Mouse (Mus musculus) testis, postnatal 10 days (tissue): Measurements from ENCODE around the gene Nup133.
A peak's percentile ranks its signal among the peaks of the same experiment; 100 is the strongest.
"Not testable (repeated sequence)": the region's sequence is repeated elsewhere in the genome, so short reads cannot be mapped to it uniquely, and the experiment has no call there.

ENCODE experiments used
- DNase-seq: peaks from one replicate; pipeline ENCODE4 v3.0.0; 2021; ENCODE audit warnings: low spot score

Gene Nup133

DNA sequence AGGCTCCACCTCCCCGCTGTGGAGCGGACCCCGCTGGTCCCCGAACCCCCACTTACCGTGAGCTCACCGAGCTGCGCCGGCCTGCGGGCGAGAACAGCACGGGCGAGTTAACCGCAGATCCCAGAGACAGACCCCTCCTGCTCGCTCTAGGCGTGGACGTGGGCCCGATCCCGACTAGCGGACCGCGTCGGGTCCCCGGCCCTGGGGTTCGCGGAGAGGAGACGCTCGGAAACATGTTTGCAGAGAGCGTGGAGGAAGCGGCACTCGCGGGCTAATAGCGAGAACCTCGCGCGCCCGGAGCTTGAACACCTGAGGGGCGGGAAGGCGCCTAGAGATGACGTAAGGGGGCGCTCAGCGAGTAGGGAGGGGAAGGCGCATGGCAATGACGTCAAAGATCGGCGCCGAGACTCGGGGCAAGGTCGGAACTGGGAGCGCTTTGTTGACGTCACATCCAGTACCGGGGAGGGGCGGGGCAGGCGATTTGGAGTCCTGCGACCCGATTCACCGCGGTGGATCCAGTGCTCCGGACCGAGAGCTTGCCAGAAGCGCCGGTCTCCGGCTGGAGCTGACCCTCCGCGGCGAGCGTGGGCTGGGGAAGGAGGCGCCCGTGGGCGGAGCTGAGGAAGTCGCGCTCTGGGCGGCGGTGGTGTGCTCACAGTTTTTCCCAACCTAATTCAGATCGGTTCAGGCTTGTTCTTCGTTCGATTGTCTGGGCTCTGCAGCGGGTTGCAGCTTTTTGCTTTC, at the start of gene Nup133:
Nup133 (minus strand) TSS at position 324 of the 744 bp plus-strand sequence.
- DNase-seq, result peak; percentile 100

DNA sequence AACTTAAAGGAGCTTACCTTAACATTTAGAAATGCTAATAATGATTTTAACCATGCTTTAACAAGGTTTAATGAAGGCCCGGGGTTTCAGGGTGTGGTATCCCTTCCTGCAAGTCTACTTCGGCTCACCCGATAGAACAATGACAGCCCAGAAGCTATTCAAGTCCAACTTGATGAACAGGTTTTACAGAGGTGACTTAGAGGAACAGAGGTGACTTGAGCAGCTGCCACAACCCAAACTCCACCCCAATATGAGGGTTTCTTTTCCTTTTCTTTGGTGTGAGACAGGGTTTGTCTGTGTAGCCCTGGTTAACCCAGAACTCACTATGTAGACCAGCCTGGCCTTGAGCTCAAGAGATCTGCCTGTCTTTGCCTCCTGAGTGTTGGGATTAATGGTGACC, 44.9 kb upstream of the Nup133 start:
- no peak for DNase-seq

DNA sequence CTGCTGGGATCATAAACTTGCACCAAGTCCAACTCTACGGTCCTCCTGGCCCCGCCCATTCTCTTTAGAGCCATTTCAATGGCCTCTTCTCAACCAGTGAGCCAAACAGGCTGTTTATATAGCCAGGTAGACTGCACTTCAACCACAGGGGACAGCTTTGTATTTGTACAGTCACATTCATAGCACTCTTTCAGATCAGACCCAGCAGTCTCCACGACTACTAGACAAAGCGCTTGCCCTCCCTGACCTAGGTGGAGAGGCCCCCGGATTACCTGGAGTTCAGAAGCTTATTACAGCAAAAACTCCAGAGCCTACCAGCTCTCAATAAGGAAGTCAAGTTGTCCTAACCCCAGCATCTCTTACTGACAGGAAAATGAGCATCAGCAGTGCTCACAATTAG, 44.5 kb upstream of the Nup133 start:
- DNase-seq, result no peak

DNA sequence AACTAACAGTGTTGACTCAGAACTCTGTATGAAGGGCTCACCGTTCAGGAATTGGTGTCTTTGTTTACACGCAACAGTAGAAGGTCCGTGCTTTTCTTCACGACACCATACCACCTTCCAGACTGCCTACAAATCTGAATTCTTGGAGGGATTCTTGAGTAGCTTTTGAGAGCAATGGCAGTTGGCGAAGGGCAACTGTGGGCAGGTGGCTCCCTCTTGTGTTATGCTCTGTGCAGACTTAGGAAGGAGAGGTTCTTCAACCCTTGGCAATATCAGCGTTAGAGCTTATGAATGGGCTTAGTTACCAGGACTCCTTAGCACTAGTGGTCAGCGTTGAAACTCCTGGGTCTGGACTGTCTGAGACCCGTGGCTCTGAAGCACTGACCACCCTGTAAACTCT, 43.5 kb upstream of the Nup133 start:
- DNase-seq, result no peak

DNA sequence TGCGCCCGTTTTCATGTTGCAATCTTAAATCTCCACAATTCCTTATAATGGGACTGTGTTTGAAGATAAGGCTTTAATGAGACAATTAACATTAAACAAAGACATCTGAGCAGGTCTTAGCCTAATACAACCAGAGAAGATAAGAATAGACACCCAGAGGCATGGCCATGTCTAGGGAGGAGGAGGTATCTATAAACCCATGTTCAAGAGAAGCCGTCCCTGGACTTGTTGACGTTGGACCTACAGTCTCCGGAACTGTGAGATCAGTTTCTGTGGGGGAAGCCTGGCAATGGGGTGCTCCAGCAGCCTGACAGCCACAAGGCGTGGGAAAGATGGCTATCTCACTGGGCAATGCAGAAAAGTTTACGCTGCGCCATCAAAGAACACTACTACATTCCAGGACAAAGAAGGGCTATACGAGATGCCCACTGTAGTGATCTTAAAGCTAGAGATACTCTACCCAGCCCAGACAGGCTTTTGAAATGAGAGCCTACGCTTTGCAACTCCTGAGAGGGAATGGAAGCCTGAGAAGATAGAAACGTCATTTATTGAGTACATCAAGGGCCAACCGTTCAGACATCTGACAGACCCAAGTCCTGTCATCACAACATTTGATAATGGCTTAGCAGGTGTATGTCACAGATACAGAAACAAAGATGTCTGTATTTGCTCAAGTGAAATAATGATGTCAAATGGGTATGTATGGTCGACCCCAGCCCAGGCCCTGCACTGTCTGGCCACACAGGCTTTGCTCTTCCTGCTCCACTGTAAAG, 41.4 kb upstream of the Nup133 start:
- DNase-seq, result no peak

DNA sequence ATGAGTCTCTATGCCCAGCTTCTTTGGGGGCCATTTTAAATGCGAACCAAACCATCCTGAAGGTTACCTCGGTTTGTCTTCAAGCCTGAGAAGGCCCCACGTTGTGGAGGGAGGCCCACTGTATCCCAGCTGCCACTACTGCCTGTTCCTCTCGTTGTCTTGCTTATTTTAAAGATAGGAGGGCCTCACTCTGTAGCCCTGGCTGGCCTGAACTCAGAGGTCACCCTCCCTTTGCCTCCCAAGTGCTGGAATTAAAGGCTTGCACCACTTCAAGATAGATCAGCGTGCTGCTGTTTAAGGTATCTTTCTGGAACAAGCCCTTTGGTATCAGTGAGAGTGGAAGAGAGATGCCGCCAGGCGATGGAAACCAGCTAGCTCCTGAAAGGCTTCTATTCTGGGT, 40.1 kb upstream of the Nup133 start:
- no peak for DNase-seq

DNA sequence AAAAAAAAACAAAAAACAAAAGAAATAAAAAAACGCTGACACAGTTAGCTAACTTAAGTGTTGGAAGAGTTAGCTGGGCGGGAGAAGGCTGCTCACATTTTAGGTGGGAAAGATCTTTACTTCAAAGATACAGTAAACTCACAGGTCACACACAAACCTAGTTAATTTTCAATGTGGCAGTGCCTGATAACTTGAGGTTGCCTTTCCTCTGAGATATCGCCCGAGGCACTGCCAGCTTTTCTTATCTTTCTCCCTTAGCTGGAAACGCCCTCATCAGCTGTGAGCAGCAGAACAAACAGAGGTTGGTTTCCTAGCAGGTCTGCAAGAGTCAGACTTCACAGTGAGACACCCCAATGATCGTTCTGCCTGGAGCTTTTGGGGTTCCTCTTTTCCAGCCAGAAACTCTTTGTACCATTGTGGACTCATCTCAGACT, 39.6 kb upstream of the Nup133 start:
- no peak for DNase-seq

DNA sequence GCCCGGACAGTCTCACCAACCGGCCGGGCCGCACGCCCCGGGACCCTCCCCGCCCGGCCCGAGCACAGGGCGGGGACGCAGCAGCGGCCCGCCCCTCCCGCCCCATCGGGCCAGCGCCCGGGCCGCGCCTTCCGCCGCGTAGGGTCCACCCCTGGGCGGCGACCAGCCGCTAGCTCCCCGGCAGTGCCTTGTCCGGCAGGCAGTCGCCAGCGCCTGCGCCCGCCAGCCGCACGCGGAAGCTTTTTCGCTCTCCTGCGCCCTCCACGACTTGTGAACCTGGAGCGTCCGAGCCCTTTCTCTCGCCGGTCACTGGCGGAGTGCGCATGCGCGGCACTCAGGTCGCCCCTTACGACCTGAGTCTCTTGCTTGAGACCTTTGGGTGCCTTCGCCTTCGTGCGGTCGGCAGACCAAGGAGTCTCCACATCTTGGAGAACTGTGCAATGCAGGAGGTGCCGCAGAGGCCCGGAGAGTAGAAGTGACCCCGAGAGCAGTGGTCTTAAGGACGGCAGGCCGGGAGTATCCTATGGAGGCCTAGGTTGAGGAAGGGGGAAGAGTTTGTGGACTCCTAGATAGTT, 33.8 kb upstream of the Nup133 start, which contains the start of gene Abcb10:
Abcb10 (minus strand) TSS at position 297 of the 575 bp plus-strand sequence.
- peak; percentile 89 for DNase-seq

DNA sequence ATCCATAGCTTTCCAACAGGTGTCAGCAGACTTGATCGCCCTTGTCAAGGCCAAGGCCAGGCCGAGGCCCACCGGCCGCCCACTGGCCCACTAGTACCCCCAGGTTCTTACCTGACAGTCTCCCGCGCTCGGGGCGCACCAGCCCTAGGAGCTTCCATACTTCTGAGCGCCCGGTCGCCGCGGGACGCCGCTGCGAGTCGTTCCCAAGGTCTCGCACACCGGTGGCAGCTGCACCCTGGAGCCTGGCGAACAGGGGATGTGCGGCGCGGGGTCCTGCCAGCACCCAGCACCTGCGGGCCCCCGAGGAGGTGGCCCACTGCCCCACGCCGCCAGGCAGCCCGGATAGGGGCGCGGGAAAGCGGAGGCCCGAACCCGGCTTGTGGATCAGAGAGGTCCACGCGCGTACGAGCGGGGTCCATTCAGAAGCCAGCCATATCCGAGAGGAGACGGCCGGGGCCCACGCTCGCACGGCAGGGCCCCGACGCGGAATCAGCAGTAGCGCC, 33.3 kb upstream of the Nup133 start:
- peak; percentile 59 for DNase-seq

DNA sequence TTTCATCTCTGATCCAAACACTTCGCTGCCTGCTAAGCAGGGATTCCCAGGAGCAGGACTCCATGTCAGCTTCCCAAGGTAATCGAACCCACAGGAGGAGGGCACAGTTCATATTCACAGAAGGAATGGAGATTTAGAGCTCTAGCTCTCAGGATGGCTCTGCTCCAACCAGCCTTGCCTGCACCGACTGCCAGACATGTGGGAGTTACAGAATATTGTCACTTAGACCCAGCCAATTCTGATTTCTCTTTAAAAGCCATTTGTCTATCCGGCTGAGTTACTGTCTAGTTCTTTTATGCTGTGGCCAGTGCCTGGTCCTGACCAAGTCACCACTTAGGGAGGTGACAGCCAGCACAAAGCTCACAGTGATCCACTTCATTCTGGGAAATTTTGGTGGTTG, 32.6 kb upstream of the Nup133 start:
- peak; percentile 58 for DNase-seq

DNA sequence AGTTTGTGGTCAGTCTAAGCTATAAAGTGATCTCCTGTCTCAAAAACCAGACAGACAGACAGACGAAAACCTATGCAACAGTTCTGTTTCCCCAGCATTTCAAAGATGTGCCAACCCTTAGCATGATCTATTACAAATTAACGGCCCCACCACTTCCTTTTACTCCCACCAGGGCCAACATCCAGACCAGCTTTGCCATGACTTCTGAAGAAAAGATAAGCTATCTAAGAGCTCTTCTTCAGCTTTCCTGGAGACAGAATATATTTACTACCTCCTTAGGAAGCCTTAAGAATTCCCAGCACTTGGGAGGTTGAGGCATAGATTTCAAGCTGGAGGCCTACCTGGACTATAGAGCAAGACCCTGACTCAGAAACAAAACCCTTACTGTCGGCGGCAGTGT, 31.2 kb upstream of the Nup133 start:
- no peak for DNase-seq

DNA sequence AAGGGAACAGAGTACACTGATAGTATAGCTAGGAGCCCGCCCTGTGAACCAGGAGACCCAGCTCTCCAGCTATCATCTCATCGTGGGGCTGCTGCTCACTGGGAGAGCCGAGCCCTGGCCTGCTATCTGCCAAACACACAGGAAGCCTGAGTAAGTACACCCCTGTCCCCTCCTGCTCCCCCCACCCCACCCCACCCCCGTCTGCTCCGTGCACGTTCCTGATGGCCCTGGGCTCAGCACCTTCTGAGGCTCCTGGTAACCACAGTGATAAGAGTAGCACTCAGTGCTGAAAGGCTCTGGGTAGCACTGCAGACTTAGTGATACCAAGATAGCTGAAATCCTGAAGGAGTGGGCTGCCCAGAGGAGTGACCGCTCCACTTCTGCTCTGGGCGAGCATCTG, 29.9 kb upstream of the Nup133 start:
- DNase-seq, result no peak

DNA sequence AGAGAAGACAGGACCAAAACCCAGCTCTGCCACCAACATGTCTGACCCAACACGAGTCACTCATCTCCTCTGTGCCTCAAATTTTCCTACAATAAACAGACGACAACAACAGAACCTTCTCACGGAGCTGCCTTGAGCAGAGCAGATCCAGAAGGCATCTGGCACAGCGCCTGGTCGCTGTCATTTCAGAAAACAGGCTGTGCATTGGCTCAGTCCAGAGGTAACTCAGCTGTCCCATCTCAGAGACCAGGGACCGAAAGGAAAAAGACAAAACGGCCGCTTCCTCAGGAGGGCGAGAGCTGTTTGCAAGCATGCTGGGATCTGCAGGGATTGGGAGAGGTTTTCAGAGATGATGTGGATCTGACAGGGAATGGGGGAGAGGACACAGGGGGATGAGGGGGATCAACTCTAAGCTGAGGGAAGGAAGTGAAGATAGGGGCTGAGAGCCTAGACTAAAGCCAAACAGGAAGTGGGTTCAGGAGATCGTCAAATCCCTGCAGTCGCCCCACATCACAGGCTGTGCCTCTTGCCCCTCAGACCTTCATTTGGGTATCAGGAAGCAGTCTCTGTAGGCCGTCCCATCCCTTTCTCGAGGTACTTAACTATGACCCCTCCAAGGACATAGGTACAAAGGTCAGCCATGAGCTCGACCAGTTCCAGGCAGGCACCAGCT, 29.2 kb upstream of the Nup133 start:
- DNase-seq, result peak; percentile 57

DNA sequence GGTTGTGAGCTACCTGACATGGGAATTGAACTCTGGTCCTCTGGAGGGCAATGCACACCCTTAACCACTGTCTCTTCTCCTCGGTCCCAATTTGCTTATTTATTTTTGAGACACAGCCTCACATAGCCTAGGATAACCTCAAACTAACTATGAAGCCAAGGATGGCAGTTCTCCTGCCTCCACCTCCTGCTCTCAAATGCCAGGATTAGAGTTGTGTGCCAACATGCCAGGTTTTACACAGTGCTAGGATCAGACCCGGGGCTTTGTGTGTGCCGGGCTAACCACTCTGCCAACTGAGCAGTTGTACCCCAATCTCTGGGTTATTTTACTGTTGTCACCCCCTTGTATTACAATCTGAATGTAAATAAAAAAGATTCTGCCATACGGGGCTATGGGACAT, 28.4 kb upstream of the Nup133 start:
- no peak for DNase-seq

DNA sequence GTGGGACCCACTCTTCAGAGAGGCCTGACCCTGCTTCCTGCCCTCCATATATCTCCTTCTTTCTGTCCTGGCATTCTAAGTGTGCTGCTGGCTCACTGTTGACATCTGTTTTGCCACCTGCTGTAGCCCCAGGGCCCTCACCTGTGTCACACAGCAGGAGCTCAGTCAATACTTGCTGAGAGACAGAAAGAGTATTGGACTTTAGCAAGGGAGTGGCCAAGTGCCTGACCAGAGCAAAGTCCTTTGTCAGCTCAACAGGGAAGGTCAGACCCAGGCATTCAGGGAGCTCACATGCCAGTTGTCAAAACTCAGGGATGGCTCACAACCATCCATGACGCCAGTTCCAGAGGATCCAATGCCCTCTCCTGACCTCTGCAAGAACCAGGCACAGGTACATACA, 24.4 kb upstream of the Nup133 start:
- no peak for DNase-seq

DNA sequence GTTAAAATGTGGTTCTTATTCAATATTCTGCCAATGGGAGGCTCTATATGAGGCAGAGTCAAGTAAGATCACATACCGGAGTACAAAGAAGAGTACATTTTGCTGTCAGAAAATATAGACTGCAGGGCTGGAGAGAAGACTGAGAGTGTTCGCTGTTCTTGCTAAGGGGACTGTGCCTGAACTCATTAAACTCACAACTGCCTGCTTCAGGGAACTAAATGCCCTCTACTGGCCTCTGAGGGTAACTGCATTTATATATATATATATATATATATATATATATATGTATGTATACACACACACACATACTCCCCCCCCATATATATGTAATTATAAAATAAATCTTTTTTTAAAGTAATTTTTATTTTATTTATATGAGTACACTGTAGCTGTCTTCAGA, 17.8 kb upstream of the Nup133 start:
- DNase-seq, result no peak

DNA sequence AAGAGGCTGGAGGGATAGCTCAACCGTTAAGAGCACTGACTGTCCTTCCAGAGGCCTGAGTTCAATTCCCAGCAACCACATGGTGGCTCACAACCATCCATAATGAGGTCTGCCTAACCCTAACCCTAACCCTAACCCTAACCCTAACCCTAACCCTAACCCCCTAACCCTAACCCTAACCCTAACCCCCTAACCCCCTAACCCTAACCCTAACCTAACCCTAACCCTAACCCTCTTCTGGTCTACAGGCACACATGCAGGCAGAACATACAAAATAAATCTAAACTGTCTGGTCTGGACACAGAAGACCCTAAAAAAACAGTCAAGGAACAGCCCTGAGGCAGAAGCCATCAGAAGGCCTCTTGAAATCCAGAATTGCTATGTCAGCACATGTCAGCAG, 12.3 kb upstream of the Nup133 start:
- no peak for DNase-seq

DNA sequence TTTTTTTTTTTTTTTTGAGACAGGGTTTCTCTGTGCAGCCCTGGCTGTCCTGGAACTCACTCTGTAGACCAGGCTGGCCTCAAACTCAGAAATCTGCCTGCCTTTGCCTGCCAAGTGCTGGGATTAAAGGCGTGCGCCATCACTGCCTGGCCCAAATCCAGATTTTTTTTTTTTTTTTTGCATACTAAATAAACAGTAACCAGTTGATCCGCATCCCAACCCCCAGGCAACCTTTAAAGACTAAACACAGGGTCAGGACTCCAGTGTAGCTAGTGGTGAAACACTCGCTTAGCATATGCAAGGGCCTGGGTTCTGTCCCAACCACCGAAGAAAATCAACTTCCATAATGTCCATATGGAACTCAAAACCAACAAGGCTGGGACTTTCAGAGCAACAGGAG, 11.5 kb upstream of the Nup133 start:
- DNase-seq, result not testable (repeated sequence)

DNA sequence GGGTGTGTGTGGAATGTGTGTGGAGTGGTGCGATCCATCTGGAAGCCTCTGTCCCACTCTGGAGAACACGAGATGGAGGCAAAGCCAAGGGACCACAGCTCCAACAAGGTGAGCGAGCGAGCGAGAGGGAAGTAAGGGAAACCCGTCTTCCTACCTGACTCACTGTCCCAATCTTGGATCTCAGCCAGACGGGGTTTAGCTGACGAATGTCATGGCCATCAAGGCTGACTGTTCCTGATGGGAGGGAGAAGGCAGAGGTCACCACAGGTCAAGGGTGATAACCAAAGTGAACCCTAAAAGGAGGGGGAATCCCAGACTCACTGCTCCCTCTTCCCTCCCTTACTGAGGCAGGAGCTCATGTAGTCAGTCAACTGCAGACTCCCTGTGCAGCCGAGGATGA, 11.0 kb upstream of the Nup133 start:
- no peak for DNase-seq

DNA sequence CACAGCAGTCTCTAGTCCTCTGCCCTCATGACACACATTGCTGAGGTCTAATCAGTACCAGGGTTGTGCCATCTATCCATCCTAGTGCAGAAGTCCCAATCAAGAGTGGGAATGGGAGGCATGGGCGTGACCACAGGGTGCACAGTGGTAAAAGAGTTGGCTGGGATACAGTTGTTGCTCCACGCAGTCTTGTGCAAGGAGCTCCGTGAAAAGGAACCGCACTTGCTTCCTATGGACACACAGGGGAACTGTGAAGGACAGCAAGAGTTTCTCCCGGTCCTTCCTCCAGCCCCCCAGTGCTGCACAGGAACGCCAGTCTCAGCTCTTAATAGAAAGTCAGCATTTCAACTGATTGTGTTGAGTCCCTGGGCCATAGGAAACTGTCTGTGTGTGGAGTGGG, 10.4 kb upstream of the Nup133 start:
- DNase-seq, result no peak

DNA sequence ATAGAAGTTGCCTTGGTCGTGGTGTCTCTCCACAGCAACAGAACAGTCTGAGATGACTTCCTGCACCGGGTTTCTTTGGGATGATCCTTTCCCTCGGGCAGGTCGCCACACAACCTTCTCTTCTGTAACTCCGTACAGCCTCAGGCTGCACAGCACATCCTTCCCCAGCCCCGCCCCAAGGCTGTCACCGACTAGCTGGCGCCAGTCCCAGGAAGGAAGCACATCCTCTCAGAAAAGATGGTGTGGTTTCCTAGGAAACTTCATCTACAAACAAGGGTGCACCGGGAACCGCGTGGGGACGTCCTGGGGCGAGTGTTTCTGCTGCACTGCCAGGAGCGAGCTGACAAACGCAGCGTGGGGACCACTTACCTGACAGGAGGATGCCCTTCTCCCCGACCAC, 9.1 kb upstream of the Nup133 start:
- no peak for DNase-seq

DNA sequence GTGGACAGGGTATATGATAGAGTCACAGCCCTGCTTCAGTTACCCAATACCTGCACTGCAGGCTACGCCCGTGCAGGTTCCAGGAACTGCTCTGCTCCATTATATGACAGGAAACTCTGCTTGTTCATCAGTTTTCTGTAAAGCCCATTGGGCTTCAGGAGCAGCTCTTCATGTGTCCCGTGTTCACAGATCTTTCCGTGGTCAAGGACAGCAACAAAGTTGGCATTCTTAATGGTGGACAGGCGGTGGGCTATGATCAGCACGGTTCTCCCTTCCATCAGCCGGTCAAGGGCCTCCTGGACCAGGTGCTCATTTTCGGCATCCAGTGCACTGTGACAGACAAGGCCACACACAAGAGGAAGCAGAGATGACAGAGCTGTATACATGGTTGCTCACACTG, 5.2 kb upstream of the Nup133 start:
- DNase-seq, result no peak
